Mouse (Mus musculus) embryonic fibroblast, embryonic 13.5 days (primary cell): ENCODE measurements around the gene Engase.

Experiments
- CTCF ChIP-seq: IDR thresholded peaks from 2 replicates; pipeline ENCODE4 v1.5.1; 2011; ENCODE audit warnings: mild to moderate bottlenecking, control low read depth, low read length, moderate library complexity, borderline replicate concordance; ENCODE audit not compliant: insufficient read depth
- POLR2A ChIP-seq: IDR thresholded peaks from 2 replicates; pipeline ENCODE4 v1.6.1; 2011; ENCODE audit warnings: low read depth, mild to moderate bottlenecking, control low read depth, low read length, moderate library complexity

DNA sequence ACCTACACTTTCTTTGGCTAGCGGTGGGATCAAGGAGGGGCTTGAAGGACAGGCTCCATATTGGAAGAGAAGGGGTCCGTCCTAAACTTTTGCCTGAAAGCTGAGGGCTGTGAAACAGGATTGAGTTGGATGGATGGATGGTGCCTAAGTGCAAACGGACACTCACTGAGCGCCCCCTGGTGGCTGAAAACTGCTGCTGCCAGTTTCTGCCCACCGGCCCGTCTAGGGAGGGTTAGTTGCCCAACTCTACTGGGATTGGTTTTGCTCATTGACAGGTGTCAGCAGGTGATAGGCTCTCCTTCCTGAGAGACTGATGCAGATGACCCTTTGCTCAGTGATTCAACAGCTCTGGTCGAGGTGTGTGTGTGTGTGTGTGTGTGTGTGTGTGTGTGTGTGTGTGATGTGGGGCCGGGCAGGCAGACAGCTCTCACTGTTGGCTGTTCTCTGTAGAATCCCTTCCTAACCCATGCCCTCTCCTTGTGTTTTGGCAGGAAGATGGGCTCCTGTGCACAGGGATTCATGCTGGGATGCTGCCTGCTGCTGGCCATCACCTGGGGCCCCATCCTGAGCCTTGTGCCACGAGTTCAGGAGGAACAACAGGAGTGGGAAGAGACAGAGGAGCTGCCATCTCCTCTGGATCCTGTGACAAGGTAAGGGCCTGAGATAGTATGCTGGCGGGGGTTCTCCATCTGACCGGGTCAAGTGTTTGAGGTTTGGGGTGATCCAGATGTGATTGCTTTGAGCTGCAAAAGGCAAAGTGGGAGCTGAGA is 33.2 kb upstream of the Engase start:
- TF ChIP-seq CTCF (peak; percentile 73), POLR2A (no peak)
